Mouse (Mus musculus) 3T3-L1 (cell line): ENCODE results near the gene Trim17.

Experiments used
- DNase-seq: peaks from one replicate; pipeline ENCODE4 v3.0.0-alpha.2; 2015; ENCODE audit warnings: low read depth, low spot score

Trim17 gene

GRCm38 (mm10) chr11:58991911-58992310 lies 37.4 kb downstream of the Trim17 start:
- no peak for DNase-seq

- no peak for DNase-seq
These were observed 38.7 kb downstream of the Trim17 start for GRCm38 (mm10) chr11:58993091-58993670.

- DNase-seq, result no peak
These were observed 39.9 kb downstream of the Trim17 start for GRCm38 (mm10) chr11:58994337-58994826.

DNA sequence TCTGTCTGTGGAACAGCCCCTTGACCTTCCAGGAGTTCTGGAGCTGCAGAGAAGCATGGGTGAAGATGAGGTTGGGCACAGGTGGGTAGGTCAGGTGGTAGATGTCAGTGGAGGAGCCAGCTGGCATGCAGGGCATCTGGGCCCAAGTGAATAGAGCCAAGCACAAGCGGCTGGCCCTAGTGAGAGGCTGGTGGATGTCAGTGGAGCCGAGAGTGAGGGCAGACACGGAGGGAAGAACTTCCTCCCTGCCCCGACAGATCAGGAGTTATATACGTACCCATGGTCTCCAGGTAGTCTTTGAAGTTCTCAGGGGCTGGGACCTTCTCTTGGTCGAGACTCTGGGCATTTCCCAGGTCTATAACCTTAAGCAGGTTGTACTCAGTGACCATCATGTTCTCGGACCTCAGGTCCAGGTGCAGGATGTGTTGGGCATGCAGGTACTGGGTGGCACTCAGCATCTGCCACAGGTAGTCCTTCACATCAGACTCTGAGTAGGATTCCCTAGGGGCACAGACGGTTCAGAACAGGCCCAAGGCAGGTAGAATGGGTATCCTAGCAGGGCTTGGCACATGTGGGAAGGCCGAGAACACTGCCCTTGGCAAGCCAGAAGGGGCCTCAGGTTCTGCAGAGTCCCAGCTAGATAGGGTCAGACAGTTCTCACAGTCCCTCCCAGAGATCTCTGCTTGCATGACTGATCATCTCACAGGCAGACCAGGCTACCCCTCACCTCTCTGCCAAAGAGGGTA lies 40.7 kb downstream of the Trim17 start:
- DNase-seq, result no peak

DNA sequence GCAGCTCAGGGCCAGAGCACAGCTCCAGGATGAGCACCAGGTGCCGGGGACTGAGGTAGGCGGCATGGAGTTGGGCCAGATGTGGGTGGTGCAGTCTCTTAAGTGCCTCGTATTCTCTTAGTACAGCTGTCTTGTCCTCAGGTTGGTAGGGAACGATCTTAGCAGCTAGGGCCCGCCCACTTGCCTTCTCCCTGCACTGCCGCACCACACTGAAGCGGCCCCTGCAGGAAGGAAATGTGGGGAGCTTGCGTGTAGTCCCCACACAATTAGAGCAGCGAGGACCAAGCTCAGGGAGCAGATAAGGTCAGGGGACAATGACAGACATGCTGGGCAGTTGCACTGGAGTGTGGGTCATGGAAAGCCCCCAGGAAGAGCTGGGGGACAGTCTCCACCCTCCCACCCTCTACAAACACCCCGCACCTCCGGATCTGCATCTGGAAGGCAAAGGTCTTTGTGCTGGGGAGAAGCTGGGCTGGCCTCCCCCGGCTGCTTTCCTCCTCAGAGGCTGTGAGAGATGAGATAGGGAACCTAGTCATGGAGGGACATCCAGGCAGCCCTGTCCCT lies 41.4 kb downstream of the Trim17 start:
- DNase-seq, result no peak

- no peak for DNase-seq
These were observed 43.1 kb downstream of the Trim17 start for GRCm38 (mm10) chr11:58997541-58997940.

GRCm38 (mm10) chr11:58999158-58999557 lies 44.7 kb downstream of the Trim17 start:
- no peak for DNase-seq

GRCm38 (mm10) chr11:58999830-59000229 lies 45.3 kb downstream of the Trim17 start:
- DNase-seq, result no peak

DNA sequence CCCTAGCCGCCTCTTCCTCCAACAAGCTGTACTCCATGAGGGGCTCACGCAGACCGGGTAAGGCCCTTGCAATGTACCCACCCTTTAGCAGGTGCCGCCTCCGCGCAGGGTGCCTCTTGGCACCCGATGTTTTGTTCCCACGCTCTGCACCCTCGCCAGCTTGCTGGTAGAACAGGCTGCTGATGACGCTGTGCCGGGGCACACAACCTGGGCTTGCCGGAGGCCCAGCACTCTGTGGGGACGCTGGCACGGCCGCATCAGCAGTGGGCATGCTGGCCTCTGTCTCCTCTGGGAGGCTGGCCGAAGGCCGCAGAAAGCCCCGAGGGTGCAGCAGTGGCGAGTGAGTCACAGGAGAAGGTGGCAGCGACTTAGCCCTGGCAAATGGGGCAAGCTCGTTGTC lies 46.1 kb downstream of the Trim17 start:
- no peak for DNase-seq

- DNase-seq, result no peak
These were observed 48.0 kb downstream of the Trim17 start for GRCm38 (mm10) chr11:59002327-59003079.

- peak; percentile 38 for DNase-seq
These were observed 60.6 kb downstream of the Trim17 start for GRCm38 (mm10) chr11:59015052-59015451.
